Mouse (Mus musculus) kidney, postnatal 0 days (tissue): ENCODE measurements around the gene Srgap2. TPM values are rescaled to one million over a fixed set of nuclear protein-coding genes. Genes with fewer than 3 reads are reported as not detected.

Source experiments
- ATAC-seq: fragments of 200-750 bp; cut with Nextera tagmentation; replicated peaks from 2 replicates; pipeline ENCODE4 v1.8.0; 2017; ENCODE audit warnings: low read depth, moderate number of reproducible peaks, moderate TSS enrichment, moderate library complexity; ENCODE audit not compliant: low FRiP score
- DNase-seq: peaks from one replicate; pipeline ENCODE4 v3.0.0-alpha.2; 2016; ENCODE audit warnings: low spot score
- H3K27ac ChIP-seq: fragments of 300-500 bp; sonication (generic); 2 replicates; pipeline ENCODE4 v1.5.1; 2014; ENCODE audit warnings: mild to moderate bottlenecking
- H3K27me3 ChIP-seq: fragments of 300-500 bp; sonication (generic); 2 replicates; pipeline ENCODE4 v1.6.1; 2014; ENCODE audit warnings: low read length, mixed read lengths; ENCODE audit not compliant: insufficient read depth
- H3K36me3 ChIP-seq: fragments of 300-500 bp; sonication (generic); 2 replicates; pipeline ENCODE4 v1.6.1; 2014; ENCODE audit warnings: low read length, mixed read lengths; ENCODE audit not compliant: insufficient read depth
- H3K4me1 ChIP-seq: fragments of 300-500 bp; sonication (generic); replicated peaks from 2 replicates; pipeline ENCODE4 v1.6.1; 2014; ENCODE audit warnings: antibody characterized with exemption, low read length, mixed read lengths; ENCODE audit not compliant: insufficient read depth
- H3K4me2 ChIP-seq: fragments of 300-500 bp; sonication (generic); 2 replicates; pipeline ENCODE4 v1.6.1; 2014; ENCODE audit warnings: mild to moderate bottlenecking, low read length, moderate library complexity, mixed read lengths
- H3K4me3 ChIP-seq: fragments of 300-500 bp; sonication (generic); replicated peaks from 2 replicates; pipeline ENCODE4 v1.5.1; 2014; ENCODE audit warnings: low read depth, low read length
- H3K9ac ChIP-seq: fragments of 300-500 bp; sonication (generic); 2 replicates; pipeline ENCODE4 v1.6.1; 2014; ENCODE audit warnings: low read depth, low read length
- H3K9me3 ChIP-seq: fragments of 300-500 bp; sonication (generic); replicated peaks from 2 replicates; pipeline ENCODE4 v1.6.1; 2016; ENCODE audit warnings: low read length, inconsistent platforms, mixed read lengths
- CTCF ChIP-seq: IDR thresholded peaks from 2 replicates; pipeline ENCODE4 v1.5.1; 2016; ENCODE audit warnings: antibody characterized with exemption, low read depth, mild to moderate bottlenecking, moderate library complexity
- WGBS: fragments of 180-500 bp; shearing (Covaris S2); extraction: QIAGEN DNeasy Blood & Tissue Kit; methylation state at CpG from one replicate; pipeline ENCODE4 v1.1.7; 2014; 5-methylcytosine and 5-hydroxymethylcytosine counted together
- polyA plus RNA-seq: library from polyadenylated mRNA; unstranded; fragments of >200 nt; fragmentation: Nextera tagmentation; extraction: Ambion mirVana; gene quantifications from 2 replicates; pipeline ENCODE4 v1.2.1, GENCODE M21; 2015

Srgap2 gene
- polyA plus RNA-seq, 1 experiment from 2014 or later = 6.9 TPM

DNA sequence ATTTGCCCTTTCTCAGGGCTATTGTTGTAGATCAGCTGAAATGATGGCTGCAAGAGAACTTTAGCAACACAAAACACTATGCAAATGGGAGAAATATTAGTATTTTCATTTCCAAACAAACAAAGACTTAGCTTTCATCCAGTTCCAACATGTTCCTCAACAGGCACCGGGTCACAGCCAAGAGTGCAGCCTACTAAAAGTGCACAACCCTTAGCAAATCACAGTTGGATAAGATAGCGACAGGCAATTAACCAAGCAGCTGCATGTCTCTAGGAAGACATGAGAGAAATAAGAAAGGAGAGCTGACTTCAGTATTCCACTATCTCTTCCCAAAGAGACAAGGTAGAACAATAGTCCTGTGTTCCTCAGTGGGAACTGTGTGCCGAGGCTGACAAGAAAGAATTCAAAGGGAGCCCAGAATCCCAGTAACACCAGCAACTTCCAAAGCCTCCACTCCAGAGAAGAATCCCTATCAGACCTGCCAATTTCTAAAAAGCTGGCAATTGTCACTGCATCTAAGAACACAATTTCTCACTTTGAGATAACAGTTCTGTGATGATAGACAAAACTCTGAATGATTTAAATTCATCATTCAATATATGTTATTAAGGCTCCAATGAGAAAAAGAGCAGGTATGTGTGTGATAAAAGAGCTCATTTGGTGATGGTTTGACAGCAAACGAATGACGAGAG is 109.9 kb downstream of the Srgap2 start:
- Histone ChIP-seq H3K4me3 (no peak overlapping the region), H3K27ac (no peak overlapping the region), H3K36me3 (no peaks in the 10 kb centered on the region), H3K9ac (no peak overlapping the region), H3K9me3 (no peaks in the 10 kb centered on the region), H3K4me2 (no peak overlapping the region), H3K4me1 (no peaks in the 10 kb centered on the region), H3K27me3 (no peaks in the 10 kb centered on the region)
- 70% methylated on average over 5 of the region's 5 CpGs for WGBS
- DNase-seq (no peak), ATAC-seq (no peak)
- TF ChIP-seq CTCF = no peak

DNA sequence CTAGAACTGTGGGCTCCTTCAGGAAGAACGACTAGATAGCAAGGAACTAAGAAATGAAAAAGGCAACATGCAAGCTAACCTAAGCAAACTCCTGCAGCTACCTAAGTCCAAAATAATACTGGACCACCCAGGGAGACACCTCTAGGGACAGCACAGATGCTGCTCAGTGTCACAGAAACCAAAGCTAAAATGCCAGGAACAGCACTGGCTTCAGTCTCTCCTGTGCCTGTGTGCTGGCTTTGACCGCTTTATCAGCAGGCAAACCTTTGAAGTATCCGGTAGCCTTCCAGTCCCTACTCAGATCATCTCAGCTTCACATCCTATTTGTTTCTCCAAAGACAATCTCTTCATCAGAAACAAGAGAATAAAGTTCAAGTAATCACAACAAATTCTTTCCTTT is 123.6 kb downstream of the Srgap2 start:
- Histone ChIP-seq H3K4me3 (no peak overlapping the region), H3K27ac (no peak overlapping the region), H3K4me1 (no peaks in the 10 kb centered on the region), H3K9ac (no peak overlapping the region), H3K36me3 (no peaks in the 10 kb centered on the region), H3K27me3 (no peaks in the 10 kb centered on the region), H3K4me2 (no peak overlapping the region), H3K9me3 (no peaks in the 10 kb centered on the region)
- DNase-seq (no peak), ATAC-seq (no peak)
- no peak for TF ChIP-seq CTCF
- 83% methylated on average over 3 of the region's 3 CpGs for WGBS

DNA sequence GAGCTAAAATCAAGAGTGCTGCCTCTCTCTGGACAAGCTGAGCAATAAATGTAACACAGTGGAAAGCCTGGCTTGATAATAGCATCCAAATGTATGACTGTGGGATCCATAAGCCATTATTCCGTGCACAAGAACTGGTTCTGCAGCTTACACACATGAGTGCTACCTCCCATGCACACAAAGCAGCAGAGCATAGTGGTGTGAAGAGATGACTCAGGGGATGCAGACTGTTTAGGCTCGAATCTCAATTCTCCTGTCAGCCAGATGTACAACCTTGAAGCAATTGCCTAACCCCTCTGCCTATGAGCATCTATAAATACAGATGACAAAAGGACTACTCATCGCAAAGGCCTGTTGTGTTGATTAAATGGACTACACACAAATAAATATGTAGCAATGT is 126.3 kb downstream of the Srgap2 start:
- 65% methylated on average over 3 of the region's 3 CpGs for whole genome bisulfite sequencing

DNA sequence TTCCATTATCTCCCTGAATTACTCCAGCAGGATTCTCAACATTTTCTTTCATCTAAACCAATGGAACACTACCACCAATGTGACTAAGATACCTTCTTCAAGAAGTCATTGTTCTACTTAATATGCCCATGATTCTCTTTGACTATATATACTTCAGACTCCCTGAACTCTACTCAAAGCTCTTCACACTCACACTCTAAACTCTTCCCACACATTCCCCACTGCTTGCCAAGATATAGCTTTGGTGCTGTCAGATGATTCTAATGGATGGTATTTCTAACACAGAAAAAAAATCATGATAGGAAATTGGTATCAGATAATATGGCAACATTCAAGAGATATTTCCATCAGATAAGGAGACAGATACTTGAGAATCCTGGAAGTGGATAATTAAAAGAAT is 129.0 kb downstream of the Srgap2 start:
- no peak overlapping the region for H3K9ac ChIP-seq
- H3K36me3 ChIP-seq = no peaks in the 10 kb centered on the region
- TF ChIP-seq CTCF = no peak
- no peak overlapping the region for H3K4me2 ChIP-seq
- DNase-seq (no peak), ATAC-seq (no peak)
- no peak overlapping the region for H3K27ac ChIP-seq
- no peaks in the 10 kb centered on the region for H3K9me3 ChIP-seq
- no peaks in the 10 kb centered on the region for H3K27me3 ChIP-seq
- H3K4me3 ChIP-seq = no peak overlapping the region
- H3K4me1 ChIP-seq = no peaks in the 10 kb centered on the region

More for the DNA sequence above, 126.3 kb downstream of the Srgap2 start:
- Histone ChIP-seq H3K4me1 (no peaks in the 10 kb centered on the region), H3K4me3 (no peak overlapping the region), H3K4me2 (no peak overlapping the region), H3K27me3 (no peaks in the 10 kb centered on the region), H3K36me3 (no peaks in the 10 kb centered on the region), H3K9ac (no peak overlapping the region), H3K9me3 (no peaks in the 10 kb centered on the region), H3K27ac (no peak overlapping the region)
- ATAC-seq (no peak), DNase-seq (no peak)
- no peak for TF ChIP-seq CTCF

DNA sequence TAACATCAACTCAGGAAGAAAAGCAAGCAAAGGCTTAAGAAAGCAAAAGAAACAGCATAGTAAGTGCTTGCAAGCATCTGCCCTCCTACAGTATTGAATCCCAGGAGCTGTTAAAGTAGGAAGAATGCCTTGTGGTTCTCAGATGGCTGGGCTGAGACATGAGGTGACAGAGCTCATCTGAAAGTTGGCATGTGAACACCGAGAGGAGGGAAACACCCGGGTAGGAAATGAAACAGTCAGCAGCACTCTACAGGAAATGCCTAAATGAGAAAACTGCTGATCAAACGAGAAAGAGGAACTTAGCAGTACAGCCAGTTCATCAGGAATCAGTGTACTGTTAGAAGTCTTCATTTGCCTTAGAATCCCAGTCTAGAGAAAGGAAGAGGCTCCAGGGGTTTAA is 142.7 kb downstream of the Srgap2 start:
- DNase-seq (peak; percentile 40), ATAC-seq (no peak)
- H3K9me3 ChIP-seq = no peaks in the 10 kb centered on the region
- H3K27ac ChIP-seq = no peak overlapping the region
- H3K36me3 ChIP-seq = no peaks in the 10 kb centered on the region
- H3K27me3 ChIP-seq = no peaks in the 10 kb centered on the region
- no peak overlapping the region for H3K9ac ChIP-seq
- WGBS = 25% methylated on average over 3 of the region's 3 CpGs
- no peak overlapping the region for H3K4me2 ChIP-seq
- H3K4me3 ChIP-seq = no peak overlapping the region
- H3K4me1 ChIP-seq = peaks cover 3% of the 10 kb centered on the region; the same call in 1 of the 2 replicates
- no peak for TF ChIP-seq CTCF

DNA sequence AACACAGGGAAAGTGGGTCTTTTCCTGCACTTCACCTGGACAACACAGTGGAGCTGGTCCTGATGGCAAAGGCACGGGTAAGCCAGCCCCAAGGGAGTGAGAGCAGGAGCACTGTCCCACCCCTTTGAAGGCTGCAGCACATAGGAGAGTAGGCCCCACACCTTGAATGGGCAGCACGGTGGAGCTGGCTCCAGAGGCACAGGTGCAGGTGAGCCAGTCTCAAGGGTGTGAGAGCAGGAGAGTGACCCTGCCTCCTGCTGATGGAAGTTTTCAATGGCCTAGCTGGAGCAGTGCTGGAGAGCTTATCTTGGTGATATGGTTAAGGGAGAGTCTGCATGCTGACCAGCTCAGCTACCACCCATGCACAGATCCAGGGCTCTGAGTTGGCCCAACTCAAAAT is 145.0 kb downstream of the Srgap2 start:
- Histone ChIP-seq H3K4me1 (peaks cover 11% of the 10 kb centered on the region; the same call in 1 of the 2 replicates), H3K4me3 (no peak overlapping the region), H3K27me3 (no peaks in the 10 kb centered on the region), H3K27ac (no peak overlapping the region), H3K9me3 (no peaks in the 10 kb centered on the region), H3K9ac (no peak overlapping the region), H3K4me2 (no peak overlapping the region), H3K36me3 (no peaks in the 10 kb centered on the region)
- no peak for TF ChIP-seq CTCF
- no peak for DNase-seq
- no peak for ATAC-seq
- WGBS = 77% methylated on average over 2 of the region's 2 CpGs

DNA sequence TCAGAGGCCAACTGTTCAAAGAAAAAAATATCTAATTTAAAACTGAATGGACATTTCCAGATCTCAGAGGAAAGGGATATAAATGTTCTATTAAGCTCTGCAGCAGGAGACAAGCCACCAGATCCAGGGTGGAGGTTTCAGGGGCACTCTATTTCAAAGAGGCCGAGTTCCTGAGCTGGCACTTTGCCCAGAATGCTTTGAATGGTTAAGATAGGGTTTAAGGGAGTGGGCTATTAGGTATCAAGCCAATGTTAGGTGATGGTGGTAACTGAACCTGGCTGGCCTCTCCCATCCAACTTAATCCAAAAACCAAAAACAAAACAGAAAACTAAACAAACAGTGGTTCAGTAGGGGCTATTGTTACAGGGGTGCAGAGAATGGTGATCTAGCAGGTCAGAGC is 146.9 kb downstream of the Srgap2 start:
- H3K4me2 ChIP-seq = no peak overlapping the region
- no peak overlapping the region for H3K4me3 ChIP-seq
- H3K9me3 ChIP-seq = no peaks in the 10 kb centered on the region
- DNase-seq = peak; percentile 60
- H3K4me1 ChIP-seq = peaks cover 11% of the 10 kb centered on the region; the same call in 1 of the 2 replicates
- no peaks in the 10 kb centered on the region for H3K27me3 ChIP-seq
- no peak for TF ChIP-seq CTCF
- H3K27ac ChIP-seq = no peak overlapping the region
- no peak overlapping the region for H3K9ac ChIP-seq
- H3K36me3 ChIP-seq = no peaks in the 10 kb centered on the region
- no peak for ATAC-seq
- 0% methylated on average over 1 of the region's 1 CpGs for WGBS
